Mouse (Mus musculus) limb, embryonic 11.5 days (tissue): ENCODE measurements around the gene 4833439L19Rik. TPM values are rescaled to one million over a fixed set of nuclear protein-coding genes. Genes with fewer than 3 reads are reported as not detected.
"Not testable (repeated sequence)": the region's sequence is repeated elsewhere in the genome, so short reads cannot be mapped to it uniquely, and the experiment has no call there.

Experiments used
- ATAC-seq: fragments of 200-750 bp; cut with Nextera tagmentation; 2 replicates; pipeline ENCODE4 v1.8.0; 2017; ENCODE audit warnings: low read depth; ENCODE audit not compliant: insufficient number of reproducible peaks, low FRiP score, low TSS enrichment
- DNase-seq: peaks from one replicate; pipeline ENCODE4 v3.0.0-alpha.2; 2015; ENCODE audit warnings: low spot score
- H3K27ac ChIP-seq: fragments of 300-500 bp; sonication (generic); replicated peaks from 2 replicates; pipeline ENCODE4 v1.5.1; 2014; ENCODE audit warnings: low read depth, mild to moderate bottlenecking, low read length
- H3K27me3 ChIP-seq: fragments of 300-500 bp; sonication (generic); 2 replicates; pipeline ENCODE4 v1.6.1; 2014; ENCODE audit warnings: mild to moderate bottlenecking, low read length, mixed read lengths; ENCODE audit not compliant: control insufficient read depth, insufficient read depth
- H3K36me3 ChIP-seq: fragments of 300-500 bp; sonication (generic); 2 replicates; pipeline ENCODE4 v1.6.1; 2014; ENCODE audit warnings: mild to moderate bottlenecking, low read length, moderate library complexity, mixed read lengths; ENCODE audit not compliant: control insufficient read depth, insufficient read depth
- H3K4me1 ChIP-seq: fragments of 300-500 bp; sonication (generic); 2 replicates; pipeline ENCODE4 v1.6.1; 2014; ENCODE audit warnings: low read length, mixed read lengths; ENCODE audit not compliant: control insufficient read depth, insufficient read depth
- H3K4me2 ChIP-seq: fragments of 300-500 bp; sonication (generic); 2 replicates; pipeline ENCODE4 v1.6.1; 2014; ENCODE audit warnings: low read depth, mild to moderate bottlenecking, moderate library complexity; ENCODE audit not compliant: severe bottlenecking
- H3K4me3 ChIP-seq: fragments of 300-500 bp; sonication (generic); 2 replicates; pipeline ENCODE4 v1.5.1; 2014; ENCODE audit warnings: low read depth, low read length
- H3K9ac ChIP-seq: fragments of 300-500 bp; sonication (generic); 2 replicates; pipeline ENCODE4 v1.6.1; 2014; ENCODE audit warnings: mild to moderate bottlenecking, low read length
- H3K9me3 ChIP-seq: fragments of 300-500 bp; sonication (generic); 2 replicates; pipeline ENCODE4 v1.6.1; 2016; ENCODE audit warnings: low read length; ENCODE audit not compliant: control insufficient read depth
- WGBS: fragments of 180-500 bp; shearing (Covaris S2); extraction: QIAGEN DNeasy Blood & Tissue Kit; methylation state at CpG from one replicate; pipeline ENCODE4 v1.1.7; 2014; 5-methylcytosine and 5-hydroxymethylcytosine counted together
- polyA plus RNA-seq: library from polyadenylated mRNA; unstranded; fragments of >200 nt; fragmentation: Nextera tagmentation; extraction: Ambion mirVana; gene quantifications from 2 replicates; pipeline ENCODE4 v1.2.1, GENCODE M21; 2014

4833439L19Rik gene
- 184 and 185 TPM in 2 replicates for polyA plus RNA-seq

- WGBS: 0% methylated on average over 27 of the region's 27 CpGs
- H3K27me3 ChIP-seq: no peaks in the 10 kb centered on the region
- no peaks in the 10 kb centered on the region for H3K9me3 ChIP-seq
- H3K9ac ChIP-seq: peak within 1 kb of the TSS; percentile 96
- H3K4me3 ChIP-seq: peak within 1 kb of the TSS; percentile 93
- peak; percentile 97 for DNase-seq
- no peak within 1 kb of the TSS for H3K27ac ChIP-seq
- H3K4me2 ChIP-seq: peak within 1 kb of the TSS; percentile 63
- H3K36me3 ChIP-seq: peaks cover 3% of the 10 kb centered on the region; the same call in 1 of the 2 replicates
- H3K4me1 ChIP-seq: peaks cover 6% of the 10 kb centered on the region
- ATAC-seq: peak; percentile 89
Observed at GRCm38 (mm10) chr13:54565201-54565581, at the start of gene 4833439L19Rik. Gene 4833439L19Rik (minus strand): TSS chr13:54565435.

GRCm38 (mm10) chr13:54613141-54613540, 47.9 kb upstream of the 4833439L19Rik start:
- H3K9ac ChIP-seq, H3K4me2 ChIP-seq, H3K9me3 ChIP-seq, H3K27me3 ChIP-seq, H3K36me3 ChIP-seq, DNase-seq, H3K27ac ChIP-seq, H3K4me1 ChIP-seq, H3K4me3 ChIP-seq, ATAC-seq: not testable (repeated sequence)
- 85% methylated on average over 8 of the region's 8 CpGs for WGBS

GRCm38 (mm10) chr13:54610972-54611754, 45.9 kb upstream of the 4833439L19Rik start, which contains the start of gene Cltb:
Gene Cltb (minus strand): TSS chr13:54611344.
- peaks cover 6% of the 10 kb centered on the region; the same call in 1 of the 2 replicates for H3K27me3 ChIP-seq
- DNase-seq: peak; percentile 88
- H3K9me3 ChIP-seq: no peaks in the 10 kb centered on the region
- ATAC-seq: no peak
- H3K9ac ChIP-seq: peak within 1 kb of the TSS; percentile 60
- H3K4me2 ChIP-seq: peak within 1 kb of the TSS; percentile 96
- no peak within 1 kb of the TSS for H3K27ac ChIP-seq
- WGBS: 1% methylated on average over 60 of the region's 66 CpGs
- no peaks in the 10 kb centered on the region for H3K36me3 ChIP-seq
- H3K4me1 ChIP-seq: peaks cover 7% of the 10 kb centered on the region
- H3K4me3 ChIP-seq: peak within 1 kb of the TSS; percentile 48

DNA sequence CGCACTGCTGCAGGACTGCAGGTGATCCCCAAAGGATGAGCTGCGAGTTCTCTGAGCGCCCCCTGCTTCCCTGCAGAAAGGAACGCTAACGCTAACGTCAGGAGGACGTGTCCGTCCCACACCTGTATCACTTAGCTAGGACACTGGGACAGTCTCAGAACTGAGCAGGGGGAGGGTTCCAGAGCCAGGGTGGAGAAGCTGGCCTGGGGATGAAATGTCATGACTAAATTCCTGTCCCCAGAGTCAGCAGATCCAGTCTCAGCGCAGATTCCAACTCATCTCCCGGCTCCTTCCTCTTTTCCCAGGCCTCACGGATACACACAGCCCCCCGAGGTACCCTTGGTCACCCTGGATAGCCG, 45.4 kb upstream of the 4833439L19Rik start:
- ATAC-seq (no peak), DNase-seq (no peak)
- Histone ChIP-seq H3K9ac (peak overlapping the region; percentile 60), H3K4me2 (peak overlapping the region; percentile 96), H3K27ac (no peak overlapping the region), H3K9me3 (no peaks in the 10 kb centered on the region), H3K27me3 (peaks cover 6% of the 10 kb centered on the region; the same call in 1 of the 2 replicates), H3K36me3 (no peaks in the 10 kb centered on the region), H3K4me1 (peaks cover 7% of the 10 kb centered on the region), H3K4me3 (peak overlapping the region; percentile 48)
- 14% methylated on average over 13 of the region's 13 CpGs for WGBS

GRCm38 (mm10) chr13:54609301-54609700, 44.1 kb upstream of the 4833439L19Rik start:
- DNase-seq (no peak), ATAC-seq (no peak)
- no peak overlapping the region for H3K27ac ChIP-seq
- H3K4me1 ChIP-seq: peaks cover 7% of the 10 kb centered on the region
- H3K36me3 ChIP-seq: no peaks in the 10 kb centered on the region
- no peak overlapping the region for H3K4me3 ChIP-seq
- no peak overlapping the region for H3K9ac ChIP-seq
- no peak overlapping the region for H3K4me2 ChIP-seq
- peaks cover 6% of the 10 kb centered on the region; the same call in 1 of the 2 replicates for H3K27me3 ChIP-seq
- H3K9me3 ChIP-seq: no peaks in the 10 kb centered on the region
- 21% methylated on average over 1 of the region's 1 CpGs for WGBS

- no peak overlapping the region for H3K4me3 ChIP-seq
- no peak overlapping the region for H3K9ac ChIP-seq
- peaks cover 9% of the 10 kb centered on the region for H3K4me1 ChIP-seq
- WGBS: 21% methylated on average over 8 of the region's 8 CpGs
- no peak overlapping the region for H3K27ac ChIP-seq
- DNase-seq (no peak), ATAC-seq (no peak)
- H3K4me2 ChIP-seq: no peak overlapping the region
- no peaks in the 10 kb centered on the region for H3K9me3 ChIP-seq
- H3K36me3 ChIP-seq: no peaks in the 10 kb centered on the region
- peaks cover 6% of the 10 kb centered on the region; the same call in 1 of the 2 replicates for H3K27me3 ChIP-seq
Observed at GRCm38 (mm10) chr13:54608666-54609065, 43.4 kb upstream of the 4833439L19Rik start.

DNA sequence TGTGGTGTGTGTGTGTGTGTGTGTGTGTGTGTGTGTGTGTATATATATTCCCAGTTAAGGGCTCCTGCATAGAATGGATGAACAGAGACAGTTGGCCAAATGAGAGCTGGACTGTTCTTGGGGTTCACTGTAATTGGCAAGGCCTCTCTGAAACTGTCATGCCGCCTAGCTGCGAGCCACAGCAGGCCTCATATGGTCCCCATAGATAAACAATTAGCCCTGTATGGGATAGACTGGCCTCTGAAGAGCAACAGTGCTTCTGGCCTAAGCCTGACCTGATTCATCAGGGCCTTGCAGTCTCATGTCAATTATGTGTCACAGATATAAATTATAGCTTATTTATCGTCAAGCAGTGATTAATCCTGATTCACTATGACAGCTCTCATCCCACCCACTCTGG, 42.8 kb upstream of the 4833439L19Rik start:
- Histone ChIP-seq H3K27me3 (peaks cover 6% of the 10 kb centered on the region; the same call in 1 of the 2 replicates), H3K9me3 (no peaks in the 10 kb centered on the region), H3K4me1 (peaks cover 9% of the 10 kb centered on the region), H3K9ac (no peak overlapping the region), H3K4me2 (no peak overlapping the region), H3K27ac (no peak overlapping the region), H3K36me3 (no peaks in the 10 kb centered on the region), H3K4me3 (no peak overlapping the region)
- DNase-seq (no peak), ATAC-seq (no peak)
- WGBS: 75% methylated on average over 3 of the region's 3 CpGs

DNA sequence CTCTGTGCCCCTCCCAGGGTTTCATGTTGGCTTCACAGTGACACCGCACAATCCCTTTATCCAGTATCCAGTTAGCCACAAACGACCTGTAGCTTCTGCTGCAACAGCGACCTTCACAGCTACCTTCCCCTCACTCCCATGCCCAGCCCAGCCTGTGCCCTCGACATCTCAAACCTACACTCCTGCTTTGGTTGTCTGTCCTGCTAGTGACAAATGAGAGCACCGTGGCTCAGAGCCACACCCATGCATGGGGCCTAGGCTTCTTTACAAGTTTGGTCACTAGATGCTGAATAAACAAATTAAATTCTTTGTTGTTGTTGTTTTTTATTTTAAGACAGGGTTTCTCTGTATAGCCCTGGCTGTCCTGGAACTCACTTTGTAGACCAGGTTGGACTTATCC, 42.0 kb upstream of the 4833439L19Rik start:
- no peaks in the 10 kb centered on the region for H3K9me3 ChIP-seq
- 48% methylated on average over 5 of the region's 5 CpGs for WGBS

More for the DNA sequence above, 42.0 kb upstream of the 4833439L19Rik start:
- peaks cover 6% of the 10 kb centered on the region; the same call in 1 of the 2 replicates for H3K27me3 ChIP-seq
- H3K9ac ChIP-seq: no peak overlapping the region
- no peak overlapping the region for H3K27ac ChIP-seq
- peaks cover 9% of the 10 kb centered on the region for H3K4me1 ChIP-seq
- H3K4me3 ChIP-seq: no peak overlapping the region
- ATAC-seq: no peak
- no peaks in the 10 kb centered on the region for H3K36me3 ChIP-seq
- DNase-seq: no peak
- H3K4me2 ChIP-seq: no peak overlapping the region
